Mouse (Mus musculus): ENCODE measurements around the gene Bcl3.

The Bcl3 gene

GRCm38 (mm10) chr7:19817382-19818105, 5.0 kb downstream of the Bcl3 start:
- Histone ChIP-seq H3K4me3 (replicated peaks; ENCODE audit: low read length) (peak overlapping the region; percentile 84), H3K9me3 (ENCODE audit: low read length) (peaks cover 31% of the 10 kb centered on the region), H3K4me1 (replicated peaks; ENCODE audit: low read depth, low read length) (peaks cover 76% of the 10 kb centered on the region), H3K27me3 (ENCODE audit: insufficient read depth, low read length) (no peaks in the 10 kb centered on the region), H3K36me3 (ENCODE audit: insufficient read depth, low read length) (peaks cover 59% of the 10 kb centered on the region)
- no peak for TF ChIP-seq NANOG (IDR thresholded peaks at IDR 0.05; ENCODE audit: borderline replicate concordance, low read length)
- no peak for TF ChIP-seq POU5F1 (IDR thresholded peaks at IDR 0.05; ENCODE audit: borderline replicate concordance, low read length)
- no peak for TF ChIP-seq CTCF (conservative IDR thresholded peaks at IDR 0.05; ENCODE audit: low read length)

GRCm38 (mm10) chr7:19816224-19816771, 6.3 kb downstream of the Bcl3 start:
- Histone ChIP-seq H3K36me3 (ENCODE audit: insufficient read depth, low read length) (peaks cover 70% of the 10 kb centered on the region), H3K4me3 (replicated peaks; ENCODE audit: low read length) (peak overlapping the region; percentile 84), H3K27me3 (ENCODE audit: insufficient read depth, low read length) (no peaks in the 10 kb centered on the region), H3K9me3 (ENCODE audit: low read length) (peaks cover 38% of the 10 kb centered on the region), H3K4me1 (replicated peaks; ENCODE audit: low read depth, low read length) (peaks cover 74% of the 10 kb centered on the region)
- TF ChIP-seq NANOG (IDR thresholded peaks at IDR 0.05; ENCODE audit: borderline replicate concordance, low read length) (no peak), POU5F1 (IDR thresholded peaks at IDR 0.05; ENCODE audit: borderline replicate concordance, low read length) (no peak), CTCF (conservative IDR thresholded peaks at IDR 0.05; ENCODE audit: low read length) (no peak)

GRCm38 (mm10) chr7:19815296-19816223, 7.0 kb downstream of the Bcl3 start:
- Histone ChIP-seq H3K36me3 (ENCODE audit: insufficient read depth, low read length) (peaks cover 72% of the 10 kb centered on the region), H3K9me3 (ENCODE audit: low read length) (peaks cover 38% of the 10 kb centered on the region), H3K4me1 (replicated peaks; ENCODE audit: low read depth, low read length) (peaks cover 75% of the 10 kb centered on the region), H3K4me3 (replicated peaks; ENCODE audit: low read length) (peak overlapping the region; percentile 84), H3K27me3 (ENCODE audit: insufficient read depth, low read length) (no peaks in the 10 kb centered on the region)
- peak; percentile 22; the same call in 1 of the 2 replicates for TF ChIP-seq NANOG (IDR thresholded peaks at IDR 0.05; ENCODE audit: borderline replicate concordance, low read length)
- no peak for TF ChIP-seq POU5F1 (IDR thresholded peaks at IDR 0.05; ENCODE audit: borderline replicate concordance, low read length)

- H3K9me3 ChIP-seq (ENCODE audit: low read length): peaks cover 40% of the 10 kb centered on the region
- no peaks in the 10 kb centered on the region for H3K27me3 ChIP-seq (ENCODE audit: insufficient read depth, low read length)
- peaks cover 77% of the 10 kb centered on the region for H3K36me3 ChIP-seq (ENCODE audit: insufficient read depth, low read length)
- H3K4me1 ChIP-seq (replicated peaks; ENCODE audit: low read depth, low read length): peaks cover 75% of the 10 kb centered on the region
- H3K4me3 ChIP-seq (replicated peaks; ENCODE audit: low read length): no peak overlapping the region
- TF ChIP-seq CTCF (conservative IDR thresholded peaks at IDR 0.05; ENCODE audit: low read length) (no peak), NANOG (IDR thresholded peaks at IDR 0.05; ENCODE audit: borderline replicate concordance, low read length) (no peak), POU5F1 (IDR thresholded peaks at IDR 0.05; ENCODE audit: borderline replicate concordance, low read length) (no peak)
Measured at GRCm38 (mm10) chr7:19813579-19814122, 8.9 kb downstream of the Bcl3 start.

- Histone ChIP-seq H3K9me3 (ENCODE audit: low read length) (peaks cover 40% of the 10 kb centered on the region), H3K4me3 (replicated peaks; ENCODE audit: low read length) (no peak overlapping the region), H3K27me3 (ENCODE audit: insufficient read depth, low read length) (no peaks in the 10 kb centered on the region), H3K4me1 (replicated peaks; ENCODE audit: low read depth, low read length) (peaks cover 75% of the 10 kb centered on the region), H3K36me3 (ENCODE audit: insufficient read depth, low read length) (peaks cover 77% of the 10 kb centered on the region)
- TF ChIP-seq POU5F1 (IDR thresholded peaks at IDR 0.05; ENCODE audit: borderline replicate concordance, low read length) (no peak), CTCF (conservative IDR thresholded peaks at IDR 0.05; ENCODE audit: low read length) (no peak), NANOG (IDR thresholded peaks at IDR 0.05; ENCODE audit: borderline replicate concordance, low read length) (no peak)
Measured at GRCm38 (mm10) chr7:19813161-19813560, 9.4 kb downstream of the Bcl3 start.

- H3K27me3 ChIP-seq (ENCODE audit: insufficient read depth, low read length): no peaks in the 10 kb centered on the region
- 0 out of 2 replicates have a peak overlapping the region, but pooled peaks have one; percentile 35 for H3K4me3 ChIP-seq (replicated peaks; ENCODE audit: low read length)
- TF ChIP-seq POU5F1 (IDR thresholded peaks at IDR 0.05; ENCODE audit: borderline replicate concordance, low read length): no peak
- TF ChIP-seq CTCF (conservative IDR thresholded peaks at IDR 0.05; ENCODE audit: low read length): no peak
- no peak for TF ChIP-seq NANOG (IDR thresholded peaks at IDR 0.05; ENCODE audit: borderline replicate concordance, low read length)
Measured at GRCm38 (mm10) chr7:19811114-19811513, 11.5 kb downstream of the Bcl3 start.

GRCm38 (mm10) chr7:19809369-19809768, 13.2 kb downstream of the Bcl3 start:
- Histone ChIP-seq H3K4me3 (replicated peaks; ENCODE audit: low read length) (peak overlapping the region; percentile 49), H3K4me1 (replicated peaks; ENCODE audit: low read depth, low read length) (peaks cover 64% of the 10 kb centered on the region), H3K9me3 (ENCODE audit: low read length) (peaks cover 27% of the 10 kb centered on the region), H3K36me3 (ENCODE audit: insufficient read depth, low read length) (peaks cover 74% of the 10 kb centered on the region), H3K27me3 (ENCODE audit: insufficient read depth, low read length) (no peaks in the 10 kb centered on the region)
- TF ChIP-seq NANOG (IDR thresholded peaks at IDR 0.05; ENCODE audit: borderline replicate concordance, low read length) (no peak), CTCF (conservative IDR thresholded peaks at IDR 0.05; ENCODE audit: low read length) (no peak), POU5F1 (IDR thresholded peaks at IDR 0.05; ENCODE audit: borderline replicate concordance, low read length) (no peak)

More at GRCm38 (mm10) chr7:19811114-19811513, 11.5 kb downstream of the Bcl3 start:
- H3K36me3 ChIP-seq (ENCODE audit: insufficient read depth, low read length): peaks cover 85% of the 10 kb centered on the region
- H3K4me1 ChIP-seq (replicated peaks; ENCODE audit: low read depth, low read length): peaks cover 77% of the 10 kb centered on the region
- peaks cover 40% of the 10 kb centered on the region for H3K9me3 ChIP-seq (ENCODE audit: low read length)

All from E14TG2a.4 (cell line).